Mouse (Mus musculus) embryonic facial prominence, embryonic 11.5 days (tissue): Measurements from ENCODE around the gene Gsk3a. TPM values are rescaled to one million over a fixed set of nuclear protein-coding genes. Genes with fewer than 3 reads are reported as not detected.

Source experiments
- ATAC-seq: fragments of 200-750 bp; cut with Nextera tagmentation; replicated peaks from 2 replicates; pipeline ENCODE4 v1.8.0; 2017; ENCODE audit warnings: low read depth; ENCODE audit not compliant: insufficient number of reproducible peaks, low FRiP score, low TSS enrichment
- DNase-seq: peaks from one replicate; pipeline ENCODE4 v3.0.0-alpha.2; 2015; ENCODE audit warnings: low spot score
- H3K27ac ChIP-seq: fragments of 300-500 bp; sonication (generic); replicated peaks from 2 replicates; pipeline ENCODE4 v1.5.1; 2014; ENCODE audit warnings: mild to moderate bottlenecking, low read depth, low read length, control low read depth
- H3K27me3 ChIP-seq: fragments of 300-500 bp; sonication (generic); 2 replicates; pipeline ENCODE4 v1.6.1; 2014; ENCODE audit warnings: mild to moderate bottlenecking, low read length, moderate library complexity, mixed read lengths; ENCODE audit not compliant: control insufficient read depth, insufficient read depth
- H3K36me3 ChIP-seq: fragments of 300-500 bp; sonication (generic); replicated peaks from 2 replicates; pipeline ENCODE4 v1.6.1; 2014; ENCODE audit warnings: low read depth, mild to moderate bottlenecking, low read length, moderate library complexity, mixed read lengths; ENCODE audit not compliant: control insufficient read depth, insufficient read depth
- H3K4me1 ChIP-seq: fragments of 300-500 bp; sonication (generic); 2 replicates; pipeline ENCODE4 v1.6.1; 2014; ENCODE audit warnings: low read length, mixed read lengths; ENCODE audit not compliant: control insufficient read depth, insufficient read depth
- H3K4me2 ChIP-seq: fragments of 300-500 bp; sonication (generic); 2 replicates; pipeline ENCODE4 v1.6.1; 2014; ENCODE audit warnings: low read depth, mild to moderate bottlenecking, control low read depth, low read length, moderate library complexity
- H3K4me3 ChIP-seq: fragments of 300-500 bp; sonication (generic); 2 replicates; pipeline ENCODE4 v1.5.1; 2014; ENCODE audit warnings: low read depth, low read length, control low read depth
- H3K9ac ChIP-seq: fragments of 300-500 bp; sonication (generic); replicated peaks from 2 replicates; pipeline ENCODE4 v1.6.1; 2014; ENCODE audit warnings: mild to moderate bottlenecking, control low read depth, low read length
- H3K9me3 ChIP-seq: fragments of 300-500 bp; sonication (generic); replicated peaks from 2 replicates; pipeline ENCODE4 v1.6.1; 2016; ENCODE audit warnings: mild to moderate bottlenecking, low read length, inconsistent platforms, mixed read lengths; ENCODE audit not compliant: control insufficient read depth
- WGBS: fragments of 180-500 bp; shearing (Covaris S2); extraction: QIAGEN DNeasy Blood & Tissue Kit; methylation state at CpG from one replicate; pipeline ENCODE4 v1.1.7; 2014; 5-methylcytosine and 5-hydroxymethylcytosine counted together
- polyA plus RNA-seq: library from polyadenylated mRNA; unstranded; fragments of >200 nt; fragmentation: Nextera tagmentation; extraction: Ambion mirVana; gene quantifications from 2 replicates; pipeline ENCODE4 v1.2.1, GENCODE M21; 2014

The Gsk3a gene
- polyA plus RNA-seq, 1 experiment from 2014 or later: 12.6 TPM

DNA sequence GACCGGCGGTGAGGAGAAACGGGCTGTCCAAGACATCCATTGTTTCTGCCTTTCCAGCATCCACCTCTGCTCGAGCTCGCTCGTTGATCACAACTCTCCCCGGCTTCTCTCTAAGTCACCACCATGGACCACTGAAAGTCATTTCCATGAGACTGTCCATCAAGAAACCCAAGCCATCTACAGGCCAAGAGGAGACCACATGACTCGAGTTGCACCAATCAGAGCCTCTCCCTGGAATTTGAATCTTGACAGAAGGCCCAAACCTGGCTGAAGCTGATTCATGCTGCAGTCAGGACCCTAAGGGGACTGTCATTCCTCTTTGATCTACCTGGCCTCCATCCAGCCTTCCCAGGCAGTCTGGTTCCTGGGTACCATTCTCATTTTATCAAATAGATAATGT, 45.5 kb downstream of the Gsk3a start:
- H3K4me2 ChIP-seq: no peak overlapping the region
- 81% methylated on average over 8 of the region's 8 CpGs for WGBS
- DNase-seq (no peak), ATAC-seq (no peak)
- no peak overlapping the region for H3K9ac ChIP-seq
- no peaks in the 10 kb centered on the region for H3K9me3 ChIP-seq
- H3K27ac ChIP-seq: no peak overlapping the region
- H3K27me3 ChIP-seq: no peaks in the 10 kb centered on the region
- no peak overlapping the region for H3K4me3 ChIP-seq
- no peaks in the 10 kb centered on the region for H3K36me3 ChIP-seq
- H3K4me1 ChIP-seq: no peaks in the 10 kb centered on the region

DNA sequence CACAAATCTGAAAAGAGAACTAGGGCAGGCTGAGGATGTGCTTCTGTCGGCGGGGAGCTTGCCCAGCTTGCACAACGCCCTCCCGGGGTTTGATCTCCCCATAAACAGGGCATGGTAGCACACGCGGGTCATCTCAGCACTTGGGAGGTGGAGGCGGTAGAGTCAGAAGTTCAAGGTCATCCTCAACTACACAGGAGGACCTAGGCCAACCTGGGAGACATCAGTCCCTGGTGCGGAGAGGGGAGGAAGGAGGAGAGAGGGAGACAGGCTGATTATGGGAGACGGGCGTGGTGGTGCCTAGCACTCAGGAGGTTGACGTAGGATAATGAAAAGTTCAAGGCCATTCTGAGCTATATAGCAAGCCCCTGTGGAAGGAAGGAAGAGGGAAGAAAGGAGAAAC, 46.8 kb downstream of the Gsk3a start:
- Histone ChIP-seq H3K27me3 (no peaks in the 10 kb centered on the region), H3K4me1 (no peaks in the 10 kb centered on the region), H3K4me3 (no peak overlapping the region), H3K9me3 (no peaks in the 10 kb centered on the region), H3K9ac (no peak overlapping the region), H3K36me3 (no peaks in the 10 kb centered on the region), H3K4me2 (no peak overlapping the region), H3K27ac (no peak overlapping the region)
- no peak for DNase-seq
- 87% methylated on average over 11 of the region's 11 CpGs for WGBS
- ATAC-seq: no peak

DNA sequence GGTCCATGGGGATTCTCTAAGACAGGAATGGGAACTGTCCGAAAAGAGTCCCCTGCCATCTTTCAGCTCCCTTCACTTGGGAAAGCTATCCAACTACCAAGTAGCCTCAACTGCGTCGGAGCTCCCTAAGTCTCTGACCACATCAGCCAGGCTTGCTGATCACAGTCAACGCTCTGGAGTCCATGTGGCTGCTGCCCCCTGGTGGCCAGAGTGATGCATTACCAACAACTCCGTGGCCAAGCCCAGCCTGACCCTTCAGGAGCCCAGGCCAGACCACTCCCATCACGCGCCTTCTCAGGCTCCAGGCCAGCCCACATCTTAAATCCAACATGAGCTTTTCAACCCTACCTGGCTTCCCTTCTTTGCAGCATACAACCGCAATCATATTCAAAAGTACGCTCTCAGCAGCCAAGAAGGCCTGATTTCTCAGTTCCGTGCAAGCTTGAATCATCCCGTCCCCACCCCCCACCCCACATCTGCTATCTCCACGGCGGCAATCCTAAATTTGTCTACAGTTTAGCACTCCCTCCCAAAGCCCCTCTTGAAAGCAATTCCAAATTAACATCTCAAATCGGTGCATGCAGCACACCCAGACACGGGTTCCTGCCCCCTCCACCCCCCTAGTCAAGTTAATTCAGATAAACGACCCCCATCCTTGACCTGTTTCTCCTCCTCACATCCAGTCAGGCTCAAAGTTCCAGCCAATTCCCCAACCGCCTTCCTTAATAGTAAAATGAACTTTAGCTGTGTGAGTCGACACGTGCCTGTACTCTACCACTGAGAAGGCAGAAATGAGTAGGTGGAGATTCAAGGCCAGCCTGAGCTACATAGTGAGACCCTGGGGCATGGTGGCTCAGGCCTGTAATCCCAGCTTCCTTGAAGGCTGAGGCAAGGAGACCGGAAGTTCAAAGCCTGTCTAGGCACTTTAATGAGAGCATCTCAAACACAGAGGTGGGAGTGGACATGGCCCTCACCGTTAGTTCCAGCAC, 49.7 kb downstream of the Gsk3a start:
- no peak overlapping the region for H3K27ac ChIP-seq
- H3K4me1 ChIP-seq: no peaks in the 10 kb centered on the region
- no peaks in the 10 kb centered on the region for H3K36me3 ChIP-seq
- no peak overlapping the region; the same call in 1 of the 2 replicates for H3K4me2 ChIP-seq
- H3K9me3 ChIP-seq: no peaks in the 10 kb centered on the region
- DNase-seq (peak; percentile 92), ATAC-seq (peak; percentile 77; the same call in 1 of the 2 replicates)
- 26% methylated on average over 21 of the region's 21 CpGs for WGBS
- H3K9ac ChIP-seq: no peak overlapping the region
- peaks cover under 1% of the 10 kb centered on the region; the same call in 1 of the 2 replicates for H3K27me3 ChIP-seq
- H3K4me3 ChIP-seq: no peak overlapping the region

DNA sequence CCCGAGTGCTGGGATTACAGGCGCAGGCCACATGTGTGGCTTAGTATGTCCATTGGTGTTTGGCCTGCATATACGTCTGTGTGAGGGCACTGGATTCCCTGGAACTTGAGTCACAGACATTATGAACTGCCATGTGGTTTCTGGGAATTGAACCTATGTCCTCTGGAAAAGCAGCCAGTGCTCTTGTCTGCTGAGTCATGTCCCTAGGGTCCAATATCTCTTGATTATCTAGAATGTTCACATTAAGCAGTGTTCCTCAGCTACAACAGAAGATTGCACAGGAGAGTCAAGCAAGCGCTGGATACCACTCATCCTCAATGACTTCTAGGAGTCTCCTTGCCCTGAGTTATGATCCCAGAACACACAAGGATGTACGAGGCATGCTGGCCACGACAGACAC, 53.6 kb downstream of the Gsk3a start:
- H3K4me2 ChIP-seq: no peak overlapping the region
- H3K4me3 ChIP-seq: no peak overlapping the region
- peaks cover 4% of the 10 kb centered on the region for H3K4me1 ChIP-seq
- peaks cover 32% of the 10 kb centered on the region for H3K27me3 ChIP-seq
- 71% methylated on average over 6 of the region's 6 CpGs for whole genome bisulfite sequencing
- ATAC-seq (no peak), DNase-seq (no peak)
- no peaks in the 10 kb centered on the region for H3K9me3 ChIP-seq
- H3K27ac ChIP-seq: no peak overlapping the region
- H3K36me3 ChIP-seq: no peaks in the 10 kb centered on the region
- no peak overlapping the region for H3K9ac ChIP-seq

DNA sequence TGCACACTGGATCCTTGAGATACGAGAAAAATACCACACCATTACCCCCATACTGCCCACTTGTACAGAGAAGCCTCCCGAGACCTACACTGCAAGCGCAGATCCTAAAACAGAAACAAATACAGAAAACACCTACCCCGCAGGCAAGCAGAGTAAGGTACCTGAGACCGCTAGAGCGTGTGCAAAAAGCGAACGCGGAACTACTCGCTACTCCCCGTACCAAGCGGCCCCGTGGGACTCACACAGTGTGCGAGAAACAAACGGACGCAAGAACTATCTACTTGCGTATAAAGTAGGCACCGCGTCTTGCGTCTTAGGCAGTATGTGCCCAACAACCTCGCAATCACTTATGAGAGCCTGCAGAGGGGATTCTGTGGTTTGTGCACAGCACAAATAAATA, 55.8 kb downstream of the Gsk3a start:
- Histone ChIP-seq H3K9me3 (no peaks in the 10 kb centered on the region), H3K36me3 (no peaks in the 10 kb centered on the region), H3K4me3 (no peak overlapping the region), H3K9ac (no peak overlapping the region), H3K27me3 (peaks cover 51% of the 10 kb centered on the region), H3K27ac (no peak overlapping the region), H3K4me2 (peak overlapping the region; percentile 16; the same call in 1 of the 2 replicates), H3K4me1 (peaks cover 4% of the 10 kb centered on the region)
- 4% methylated on average over 21 of the region's 21 CpGs for WGBS
- ATAC-seq (no peak), DNase-seq (peak; percentile 25)

DNA sequence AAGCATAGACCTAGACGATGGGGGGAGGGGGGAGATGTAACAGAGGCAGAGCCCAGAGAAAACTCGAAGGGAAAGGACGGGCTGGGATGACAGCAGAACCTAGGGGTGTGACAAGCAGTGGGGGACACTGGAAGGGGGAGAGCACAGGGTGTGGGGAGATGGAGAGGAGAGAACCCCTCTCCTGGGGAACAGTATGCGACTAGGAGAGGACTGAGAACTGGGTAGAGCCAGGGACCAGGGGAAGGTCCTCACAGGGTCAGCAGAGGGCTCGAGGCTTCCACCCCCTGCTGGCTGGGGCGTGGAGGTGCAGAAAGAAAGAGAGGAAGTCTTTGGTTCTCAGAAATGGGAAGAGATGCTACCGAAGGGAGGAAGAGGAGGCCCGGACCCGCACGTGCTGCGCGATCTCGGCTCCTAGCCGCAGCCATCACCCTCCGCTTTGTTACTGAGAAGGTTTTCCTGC, 56.3 kb downstream of the Gsk3a start:
- Histone ChIP-seq H3K27me3 (peaks cover 52% of the 10 kb centered on the region), H3K4me2 (peak overlapping the region; percentile 16; the same call in 1 of the 2 replicates), H3K4me3 (no peak overlapping the region), H3K36me3 (no peaks in the 10 kb centered on the region), H3K9me3 (no peaks in the 10 kb centered on the region), H3K9ac (no peak overlapping the region), H3K4me1 (peaks cover 4% of the 10 kb centered on the region), H3K27ac (no peak overlapping the region)
- under 1% methylated on average over 15 of the region's 15 CpGs for WGBS
- ATAC-seq (0 out of 2 replicates have a peak, but pooled peaks have one; percentile 20), DNase-seq (peak; percentile 60)

DNA sequence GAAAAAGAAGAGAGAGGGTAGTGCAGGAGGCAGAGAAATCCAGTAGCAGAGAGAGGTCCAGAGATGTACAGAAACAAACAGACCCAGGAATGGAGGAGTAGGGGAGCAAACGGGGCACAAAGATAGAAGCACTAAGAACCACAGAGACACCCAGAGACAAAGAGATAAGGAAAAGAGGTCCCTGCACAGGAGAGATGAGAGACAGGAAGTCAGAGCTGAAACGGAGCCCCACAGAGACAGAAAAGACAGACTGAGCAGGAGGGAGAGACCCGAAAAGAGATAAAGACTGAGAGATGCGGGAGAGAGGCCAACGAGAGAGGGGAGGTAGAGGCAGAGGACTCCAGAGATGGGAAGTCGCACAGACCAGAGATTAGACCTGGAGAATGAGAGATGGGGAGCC, 57.1 kb downstream of the Gsk3a start:
- peaks cover 4% of the 10 kb centered on the region for H3K4me1 ChIP-seq
- H3K9me3 ChIP-seq: no peaks in the 10 kb centered on the region
- H3K27me3 ChIP-seq: peaks cover 52% of the 10 kb centered on the region
- no peak overlapping the region for H3K4me2 ChIP-seq
- no peak overlapping the region for H3K9ac ChIP-seq
- no peak for DNase-seq
- H3K36me3 ChIP-seq: no peaks in the 10 kb centered on the region
- no peak overlapping the region for H3K4me3 ChIP-seq
- H3K27ac ChIP-seq: no peak overlapping the region
- WGBS: 3% methylated on average over 6 of the region's 6 CpGs
- ATAC-seq: no peak

DNA sequence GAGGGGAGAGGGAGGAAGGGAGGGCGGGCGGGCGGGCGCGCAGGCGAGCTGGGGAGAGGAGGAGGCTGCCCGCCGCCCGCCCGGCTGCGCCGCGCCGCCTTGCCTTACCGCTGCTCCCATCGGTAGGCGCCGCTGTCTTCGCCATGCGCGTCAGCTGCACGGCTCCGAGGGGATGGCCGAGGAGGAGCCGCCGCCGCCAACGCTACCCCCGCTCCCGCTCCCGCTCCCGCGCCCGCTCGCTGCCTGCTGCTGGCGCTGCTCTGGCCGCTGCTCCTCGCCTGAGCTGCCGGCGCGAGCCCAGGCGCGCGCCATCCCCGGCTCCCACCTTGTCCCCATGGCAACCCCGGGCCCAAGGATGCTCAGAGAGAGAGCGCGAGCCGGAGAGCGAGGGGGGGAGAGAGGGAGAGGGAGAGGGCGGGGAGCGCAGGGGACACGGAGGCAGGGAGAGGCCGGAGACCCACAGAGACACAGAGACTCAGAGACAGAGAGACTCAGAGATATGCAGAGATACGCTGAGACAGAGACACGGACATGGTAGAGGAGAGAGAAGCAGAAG, 58.0 kb downstream of the Gsk3a start, which contains the start of gene Pou2f2:
Gene Pou2f2 (minus strand): TSS at position 121 of the 556 bp plus-strand sequence.
- Histone ChIP-seq H3K9ac (peak within 1 kb of the TSS; percentile 43), H3K4me1 (peaks cover 4% of the 10 kb centered on the region), H3K4me2 (peak within 1 kb of the TSS; percentile 92), H3K36me3 (no peaks in the 10 kb centered on the region), H3K27ac (peak within 1 kb of the TSS; percentile 31), H3K27me3 (peaks cover 52% of the 10 kb centered on the region), H3K9me3 (no peaks in the 10 kb centered on the region), H3K4me3 (peak within 1 kb of the TSS; percentile 51)
- under 1% methylated on average over 30 of the region's 56 CpGs for WGBS
- DNase-seq: peak; percentile 91
- peak; percentile 95 for ATAC-seq
